Mouse (Mus musculus): ENCODE measurements around the gene Chd8.

The Chd8 gene

GRCm38 (mm10) chr14:52199412-52199811, 58.2 kb downstream of the Chd8 start:
- no peak for DNase-seq (ENCODE audit: low spot score in 2 of 2)

GRCm38 (mm10) chr14:52198141-52198540, 59.4 kb downstream of the Chd8 start:
- DNase-seq (ENCODE audit: low spot score in 2 of 2) = no peak

- DNase-seq (ENCODE audit: low spot score in 2 of 2) = peak; percentile 61 to 68
Measured at GRCm38 (mm10) chr14:52197156-52197878, 60.3 kb downstream of the Chd8 start, which contains the start of gene Supt16. Gene Supt16, minus strand, starts transcription at chr14:52197416.

- peak in 1 of 2 experiments; percentile 8 for DNase-seq (ENCODE audit: low spot score in 2 of 2)
Measured at GRCm38 (mm10) chr14:52196230-52197155, 61.1 kb downstream of the Chd8 start.

- no peak for DNase-seq (ENCODE audit: low spot score in 2 of 2)
Measured at GRCm38 (mm10) chr14:52195691-52196090, 61.9 kb downstream of the Chd8 start.

GRCm38 (mm10) chr14:52190740-52191359, 66.7 kb downstream of the Chd8 start:
- no peak for DNase-seq (ENCODE audit: low spot score in 2 of 2)

GRCm38 (mm10) chr14:52189519-52189918, 68.1 kb downstream of the Chd8 start:
- no peak for DNase-seq (ENCODE audit: low spot score in 2 of 2)

- no peak for DNase-seq (ENCODE audit: low spot score in 2 of 2)
Measured at GRCm38 (mm10) chr14:52188788-52189187, 68.8 kb downstream of the Chd8 start.

- DNase-seq (ENCODE audit: low spot score in 2 of 2) = no peak
Measured at GRCm38 (mm10) chr14:52166571-52166970, 91.0 kb downstream of the Chd8 start.

GRCm38 (mm10) chr14:52160911-52161310, 96.7 kb downstream of the Chd8 start:
- DNase-seq (ENCODE audit: low spot score in 2 of 2) = no peak

GRCm38 (mm10) chr14:52155008-52155407, 102.6 kb downstream of the Chd8 start:
- no peak for DNase-seq (ENCODE audit: low spot score in 2 of 2)

- no peak for DNase-seq (ENCODE audit: low spot score in 2 of 2)
Measured at GRCm38 (mm10) chr14:52152613-52153012, 105.0 kb downstream of the Chd8 start.

GRCm38 (mm10) chr14:52152179-52152578, 105.4 kb downstream of the Chd8 start:
- DNase-seq (ENCODE audit: low spot score in 2 of 2) = peak in 1 of 2 experiments; percentile 20

- no peak for DNase-seq (ENCODE audit: low spot score in 2 of 2)
Measured at GRCm38 (mm10) chr14:52149888-52150287, 107.7 kb downstream of the Chd8 start.

Data from right cerebral cortex, postnatal 36 days (tissue).